Mouse (Mus musculus): ENCODE measurements at regions not wholly inside any gene's neighbourhood (a gene's known extent, or its start where the extent isn't known, plus 50 kb on each side); places are given as distances from the start of the nearest gene placed in this dataset.
"Not testable (repeated sequence)": the region's sequence is repeated elsewhere in the genome, so short reads cannot be mapped to it uniquely, and the experiment has no call there.

DNA sequence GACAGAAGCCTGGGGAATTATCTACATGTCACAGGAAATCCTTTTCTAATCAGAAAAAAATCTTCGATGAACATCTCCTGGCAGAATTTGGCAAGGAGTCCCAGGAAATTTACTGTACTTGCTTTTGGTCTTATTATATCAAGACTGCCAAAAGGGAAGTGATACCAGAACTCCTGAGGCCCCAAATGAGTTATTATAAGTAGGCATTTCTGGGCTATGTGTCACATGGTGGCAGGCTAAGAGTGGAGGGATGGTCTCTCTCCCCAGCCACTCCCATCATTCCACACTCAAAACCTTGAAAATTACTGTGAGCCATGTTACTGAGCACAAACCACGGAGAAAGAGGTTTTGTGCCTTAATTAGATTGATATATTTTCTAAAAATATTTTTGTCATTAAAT lies 94.0 kb upstream of the Cdk6 start:
- H3K4me3 ChIP-seq (replicated peaks; ENCODE audit: control insufficient read depth, low read depth, low read length) = no peak overlapping the region
- 19% methylated on average over 2 of the region's 2 CpGs for WGBS

DNA sequence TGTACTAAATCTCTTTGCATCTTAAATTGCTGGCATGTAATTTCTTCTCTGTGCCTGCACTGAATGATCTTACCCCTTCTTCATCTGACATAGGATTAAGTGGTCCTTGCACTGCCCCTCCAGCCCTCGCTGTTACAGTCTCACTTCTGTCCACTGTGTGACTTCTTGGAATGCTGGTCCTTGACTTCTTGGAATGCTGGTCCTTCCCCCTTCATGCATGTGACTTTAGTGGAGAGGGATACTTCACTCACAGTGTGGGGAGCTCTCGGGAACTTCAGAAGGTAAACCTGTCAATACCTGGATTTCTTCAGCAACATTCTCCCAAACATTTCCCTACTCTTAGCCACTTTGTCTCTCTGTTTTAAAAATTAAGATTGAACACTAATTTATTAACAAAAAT lies 91.0 kb upstream of the Cdk6 start:
- H3K4me3 ChIP-seq (replicated peaks; ENCODE audit: control insufficient read depth, low read depth, low read length) = no peak overlapping the region
- no peak overlapping the region for H3K27ac ChIP-seq (ENCODE audit: control insufficient read depth, insufficient read depth, low read depth, low read length, poor library complexity)
- WGBS = 86% methylated on average over 2 of the region's 2 CpGs
- TF ChIP-seq CTCF (IDR thresholded peaks at IDR 0.05; ENCODE audit: control insufficient read depth, insufficient read depth, low read length) = no peak
- no peak for TF ChIP-seq POLR2A (IDR thresholded peaks at IDR 0.05; ENCODE audit: borderline replicate concordance, control insufficient read depth, low read depth, low read length)
- H3K4me1 ChIP-seq (ENCODE audit: control insufficient read depth, insufficient read depth, low read length) = no peaks in the 10 kb centered on the region

More for the DNA sequence above, 94.0 kb upstream of the Cdk6 start:
- Histone ChIP-seq H3K27ac (ENCODE audit: control insufficient read depth, insufficient read depth, low read depth, low read length, poor library complexity) (no peak overlapping the region), H3K4me1 (ENCODE audit: control insufficient read depth, insufficient read depth, low read length) (no peaks in the 10 kb centered on the region)
- TF ChIP-seq POLR2A (IDR thresholded peaks at IDR 0.05; ENCODE audit: borderline replicate concordance, control insufficient read depth, low read depth, low read length) = no peak
- no peak for TF ChIP-seq CTCF (IDR thresholded peaks at IDR 0.05; ENCODE audit: control insufficient read depth, insufficient read depth, low read length)

DNA sequence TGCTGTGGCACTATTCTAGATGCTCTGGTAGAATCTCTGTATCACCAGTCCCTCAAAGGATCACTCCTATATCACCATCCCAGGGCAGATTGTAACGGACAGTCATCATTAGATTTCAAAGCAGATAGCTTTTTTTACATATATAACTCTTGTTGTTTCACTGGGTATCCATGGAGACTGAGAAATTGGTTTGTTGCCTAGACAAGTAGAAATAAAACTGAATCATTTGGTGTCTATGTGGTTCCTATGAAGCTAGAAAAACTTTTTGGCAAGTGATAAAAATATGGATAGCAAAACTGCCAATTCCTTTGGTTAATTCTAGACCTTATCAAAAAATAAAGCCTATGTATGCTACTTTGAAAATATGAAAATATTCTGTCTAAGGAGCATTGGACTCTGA lies 81.0 kb upstream of the Cdk6 start:
- TF ChIP-seq POLR2A (IDR thresholded peaks at IDR 0.05; ENCODE audit: borderline replicate concordance, control insufficient read depth, low read depth, low read length) (no peak), CTCF (IDR thresholded peaks at IDR 0.05; ENCODE audit: control insufficient read depth, insufficient read depth, low read length) (no peak)
- Histone ChIP-seq H3K27ac (ENCODE audit: control insufficient read depth, insufficient read depth, low read depth, low read length, poor library complexity) (no peak overlapping the region), H3K4me1 (ENCODE audit: control insufficient read depth, insufficient read depth, low read length) (no peaks in the 10 kb centered on the region), H3K4me3 (replicated peaks; ENCODE audit: control insufficient read depth, low read depth, low read length) (no peak overlapping the region)
- WGBS = 82% methylated on average over 1 of the region's 1 CpGs

DNA sequence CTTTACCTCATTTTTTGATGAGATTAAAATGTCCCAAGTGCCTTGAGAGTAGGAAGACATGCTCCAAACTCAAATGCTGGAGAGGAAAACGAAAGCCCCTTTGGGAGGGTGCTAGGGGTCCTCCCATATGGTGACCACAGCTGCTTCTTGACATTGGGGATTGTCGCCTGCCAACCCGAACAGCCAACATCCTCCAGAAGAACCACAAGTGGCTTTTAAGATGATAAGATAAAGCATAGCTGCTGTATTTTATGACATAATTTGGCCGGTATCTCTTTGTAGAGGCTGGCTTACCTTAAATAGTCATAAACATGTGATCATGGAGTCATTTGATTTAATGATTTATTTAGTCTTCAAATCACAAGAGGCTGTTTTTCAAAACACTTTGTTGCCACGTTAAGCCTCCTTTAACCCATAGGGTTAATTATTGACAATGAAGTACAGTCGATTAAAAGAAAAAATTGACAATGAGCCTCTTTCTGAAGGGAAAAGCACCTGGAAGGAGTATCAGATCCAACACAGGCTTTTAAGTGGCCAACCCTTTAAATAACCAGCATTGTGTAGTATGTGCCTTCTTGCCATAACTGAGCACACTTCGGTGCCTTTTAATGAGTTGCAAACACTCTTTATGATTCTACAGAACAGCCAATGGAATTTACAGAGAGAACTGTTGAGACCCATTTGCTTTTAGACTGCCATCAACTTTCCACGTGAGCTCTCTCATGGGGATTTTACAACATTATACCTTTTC lies 76.1 kb upstream of the Cdk6 start:
- WGBS = 42% methylated on average over 8 of the region's 8 CpGs
- not testable (repeated sequence) for H3K4me1 ChIP-seq (ENCODE audit: control insufficient read depth, insufficient read depth, low read length); H3K4me3 ChIP-seq (replicated peaks; ENCODE audit: control insufficient read depth, low read depth, low read length); H3K27ac ChIP-seq (ENCODE audit: control insufficient read depth, insufficient read depth, low read depth, low read length, poor library complexity)

DNA sequence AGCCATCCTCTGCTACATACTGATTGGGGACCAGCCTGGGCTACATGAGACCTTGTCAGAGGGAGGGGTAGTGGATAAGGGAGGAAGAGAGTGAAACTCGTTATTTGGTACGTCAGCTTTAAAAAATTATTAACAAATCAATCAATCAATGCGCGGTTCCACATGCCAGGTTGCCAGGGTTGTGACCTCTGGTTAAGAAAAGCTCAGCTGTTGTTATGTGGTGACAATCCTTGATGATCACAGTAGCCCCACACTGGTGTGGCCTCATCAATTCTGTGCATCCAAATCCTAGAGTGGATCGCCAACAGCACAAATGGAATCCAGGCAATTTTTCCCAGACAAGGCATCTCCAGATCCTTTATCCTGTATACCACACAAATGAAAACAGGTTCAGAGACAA lies 74.3 kb upstream of the Cdk6 start:
- 86% methylated on average over 5 of the region's 5 CpGs for WGBS
- Histone ChIP-seq H3K27ac (ENCODE audit: control insufficient read depth, insufficient read depth, low read depth, low read length, poor library complexity) (no peak overlapping the region), H3K4me1 (ENCODE audit: control insufficient read depth, insufficient read depth, low read length) (no peaks in the 10 kb centered on the region; the same call in 1 of the 2 replicates), H3K4me3 (replicated peaks; ENCODE audit: control insufficient read depth, low read depth, low read length) (no peak overlapping the region)
- TF ChIP-seq POLR2A (IDR thresholded peaks at IDR 0.05; ENCODE audit: borderline replicate concordance, control insufficient read depth, low read depth, low read length) (no peak), CTCF (IDR thresholded peaks at IDR 0.05; ENCODE audit: control insufficient read depth, insufficient read depth, low read length) (no peak)

DNA sequence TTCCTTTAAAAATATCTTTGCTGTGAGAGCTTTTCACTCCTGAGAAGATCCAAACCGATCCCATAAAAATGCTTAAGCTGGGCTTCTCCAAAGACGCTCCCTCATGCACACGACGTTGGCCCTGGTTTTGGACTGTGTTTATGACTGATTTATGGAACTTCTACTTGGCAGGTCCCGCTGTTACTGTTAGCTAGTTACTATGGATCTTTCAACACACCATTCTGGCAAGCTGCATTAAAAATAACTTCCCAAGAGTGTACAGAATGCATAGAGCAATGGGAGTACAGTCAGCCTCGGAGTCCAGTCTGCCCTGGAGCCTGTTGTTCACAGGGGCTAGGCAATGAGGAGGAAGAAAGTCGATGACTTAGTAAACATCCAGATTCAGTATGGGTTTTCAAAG lies 71.5 kb upstream of the Cdk6 start:
- H3K4me3 ChIP-seq (replicated peaks; ENCODE audit: control insufficient read depth, low read depth, low read length) = no peak overlapping the region
- no peak overlapping the region for H3K27ac ChIP-seq (ENCODE audit: control insufficient read depth, insufficient read depth, low read depth, low read length, poor library complexity)
- no peak for TF ChIP-seq POLR2A (IDR thresholded peaks at IDR 0.05; ENCODE audit: borderline replicate concordance, control insufficient read depth, low read depth, low read length)
- no peaks in the 10 kb centered on the region; the same call in 1 of the 2 replicates for H3K4me1 ChIP-seq (ENCODE audit: control insufficient read depth, insufficient read depth, low read length)
- WGBS = 18% methylated on average over 7 of the region's 7 CpGs

DNA sequence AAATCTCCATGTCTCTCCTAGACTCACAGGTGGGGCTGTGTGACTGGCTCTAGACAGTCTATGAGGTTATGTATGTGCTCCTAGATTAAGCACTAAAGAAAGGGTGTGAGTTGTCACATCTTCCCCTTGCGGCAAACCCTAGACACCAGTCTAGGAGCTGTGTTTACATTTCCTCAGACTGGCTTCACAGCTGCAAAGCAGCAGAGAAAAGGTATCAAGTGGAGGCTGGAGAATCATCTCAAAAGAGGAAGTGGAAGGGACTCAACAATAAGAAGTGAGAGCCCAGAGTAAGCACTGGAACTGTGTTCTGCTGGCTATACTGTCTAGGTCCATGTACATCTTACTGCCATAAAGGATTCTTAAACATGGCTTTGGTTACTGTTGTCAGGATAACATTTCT lies 68.1 kb upstream of the Cdk6 start:
- not testable (repeated sequence) for H3K4me3 ChIP-seq (replicated peaks; ENCODE audit: control insufficient read depth, low read depth, low read length); H3K4me1 ChIP-seq (ENCODE audit: control insufficient read depth, insufficient read depth, low read length); H3K27ac ChIP-seq (ENCODE audit: control insufficient read depth, insufficient read depth, low read depth, low read length, poor library complexity)
- WGBS = 5% methylated on average over 1 of the region's 1 CpGs

DNA sequence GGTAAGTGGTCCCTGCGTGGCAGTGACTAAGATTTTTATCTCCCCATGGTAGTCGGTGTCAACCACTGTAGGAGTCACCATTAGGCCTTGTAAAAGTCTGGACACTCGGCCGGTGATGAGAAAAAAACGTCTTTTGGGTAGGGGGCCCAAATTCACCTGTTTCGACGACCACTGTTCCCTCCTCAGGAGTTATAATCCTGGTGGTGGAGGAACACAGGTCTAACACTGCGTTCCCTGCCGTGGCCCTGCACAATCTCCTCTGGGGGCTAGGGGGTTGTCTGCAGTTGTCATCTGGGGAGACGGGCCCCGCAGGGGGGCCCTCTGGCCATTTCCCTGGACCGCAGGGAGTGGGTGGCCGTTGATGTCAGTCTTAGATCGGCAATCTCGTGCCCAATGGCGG lies 64.0 kb upstream of the Cdk6 start:
- H3K27ac ChIP-seq (ENCODE audit: control insufficient read depth, insufficient read depth, low read depth, low read length, poor library complexity); H3K4me1 ChIP-seq (ENCODE audit: control insufficient read depth, insufficient read depth, low read length); H3K4me3 ChIP-seq (replicated peaks; ENCODE audit: control insufficient read depth, low read depth, low read length): not testable (repeated sequence)
- WGBS = 89% methylated on average over 16 of the region's 16 CpGs

DNA sequence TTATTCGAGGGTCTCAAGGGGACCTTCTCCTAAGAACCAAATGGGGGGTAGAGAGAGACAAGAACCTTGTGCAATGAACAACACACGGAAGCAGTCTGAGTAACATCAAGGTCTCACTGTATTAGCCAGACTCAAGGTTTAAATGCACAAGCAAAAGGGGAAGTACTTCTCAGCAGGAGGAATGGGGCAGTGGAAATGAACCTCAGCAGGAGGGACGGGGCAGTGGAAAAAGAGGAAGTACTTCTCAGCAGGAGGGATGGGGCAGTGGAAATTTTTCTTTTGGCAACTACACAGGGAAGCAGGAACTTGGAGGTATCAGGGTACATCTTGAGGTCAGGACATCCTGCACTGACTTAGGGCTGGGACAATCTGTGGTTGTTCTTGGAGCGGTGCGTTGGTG lies 62.3 kb upstream of the Cdk6 start:
- H3K4me3 ChIP-seq (replicated peaks; ENCODE audit: control insufficient read depth, low read depth, low read length); H3K4me1 ChIP-seq (ENCODE audit: control insufficient read depth, insufficient read depth, low read length); H3K27ac ChIP-seq (ENCODE audit: control insufficient read depth, insufficient read depth, low read depth, low read length, poor library complexity): not testable (repeated sequence)
- 85% methylated on average over 5 of the region's 5 CpGs for WGBS

DNA sequence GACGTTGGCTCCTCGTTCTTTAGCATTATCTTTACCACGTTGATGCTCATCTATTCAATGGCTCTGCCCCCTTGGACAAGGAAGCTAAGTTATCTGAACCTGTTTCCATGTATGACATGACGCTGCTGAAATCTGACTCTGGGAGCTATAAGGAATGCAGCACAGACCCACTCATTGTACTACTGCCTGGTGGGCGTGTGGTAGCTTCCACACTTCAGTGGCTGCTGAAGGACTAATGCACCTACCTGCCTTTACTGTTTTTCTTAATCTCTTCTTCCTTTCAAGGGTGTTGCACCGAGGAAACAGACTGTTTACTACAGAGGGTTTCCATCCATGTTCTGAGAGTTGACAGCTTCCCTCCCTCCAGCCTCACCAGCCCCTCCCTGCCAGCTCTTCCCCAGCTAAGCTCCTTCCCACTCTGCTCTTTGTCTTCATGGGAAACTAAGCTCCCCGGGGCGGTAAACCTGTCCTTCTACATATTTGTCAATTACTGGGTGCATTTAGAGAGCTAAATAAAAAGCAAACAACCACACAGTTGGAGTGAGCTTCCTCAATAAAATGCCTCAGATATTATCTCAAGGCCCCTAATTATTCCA lies 59.3 kb upstream of the Cdk6 start:
- H3K27ac ChIP-seq (ENCODE audit: control insufficient read depth, insufficient read depth, low read depth, low read length, poor library complexity); H3K4me3 ChIP-seq (replicated peaks; ENCODE audit: control insufficient read depth, low read depth, low read length); H3K4me1 ChIP-seq (ENCODE audit: control insufficient read depth, insufficient read depth, low read length): not testable (repeated sequence)
- WGBS = 75% methylated on average over 8 of the region's 8 CpGs
